Mouse (Mus musculus): Measurements from ENCODE around the gene Brpf1. TPM values are rescaled to one million over a fixed set of nuclear protein-coding genes. Genes with fewer than 3 reads are reported as not detected.

Gene Brpf1
- polyA plus RNA-seq, 1 experiment: 12.9 TPM

DNA sequence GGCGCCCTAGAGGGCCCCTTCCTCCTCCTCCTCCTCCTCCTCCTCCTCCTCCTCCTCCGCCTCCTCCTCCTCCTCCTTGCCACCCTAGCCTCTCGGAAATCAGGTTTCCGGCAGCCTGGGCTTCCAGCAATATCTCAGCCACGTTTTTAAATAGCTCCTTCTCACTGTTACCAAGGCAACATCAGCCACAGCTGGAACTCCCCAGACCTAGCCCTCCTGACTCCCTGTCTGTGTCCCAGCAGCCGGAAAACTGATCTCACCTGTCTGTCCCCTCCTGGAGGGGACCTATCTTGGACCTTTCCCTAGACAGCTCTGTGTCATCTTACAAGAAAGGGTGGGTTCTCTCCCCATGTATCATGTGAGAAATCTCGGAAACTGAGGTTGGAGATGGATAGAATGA is 35.4 kb downstream of the Brpf1 start:
- H3K4me3 ChIP-seq (ENCODE audit: low read depth, low read length): peak overlapping the region; percentile 26; the same call in 1 of the 2 replicates

DNA sequence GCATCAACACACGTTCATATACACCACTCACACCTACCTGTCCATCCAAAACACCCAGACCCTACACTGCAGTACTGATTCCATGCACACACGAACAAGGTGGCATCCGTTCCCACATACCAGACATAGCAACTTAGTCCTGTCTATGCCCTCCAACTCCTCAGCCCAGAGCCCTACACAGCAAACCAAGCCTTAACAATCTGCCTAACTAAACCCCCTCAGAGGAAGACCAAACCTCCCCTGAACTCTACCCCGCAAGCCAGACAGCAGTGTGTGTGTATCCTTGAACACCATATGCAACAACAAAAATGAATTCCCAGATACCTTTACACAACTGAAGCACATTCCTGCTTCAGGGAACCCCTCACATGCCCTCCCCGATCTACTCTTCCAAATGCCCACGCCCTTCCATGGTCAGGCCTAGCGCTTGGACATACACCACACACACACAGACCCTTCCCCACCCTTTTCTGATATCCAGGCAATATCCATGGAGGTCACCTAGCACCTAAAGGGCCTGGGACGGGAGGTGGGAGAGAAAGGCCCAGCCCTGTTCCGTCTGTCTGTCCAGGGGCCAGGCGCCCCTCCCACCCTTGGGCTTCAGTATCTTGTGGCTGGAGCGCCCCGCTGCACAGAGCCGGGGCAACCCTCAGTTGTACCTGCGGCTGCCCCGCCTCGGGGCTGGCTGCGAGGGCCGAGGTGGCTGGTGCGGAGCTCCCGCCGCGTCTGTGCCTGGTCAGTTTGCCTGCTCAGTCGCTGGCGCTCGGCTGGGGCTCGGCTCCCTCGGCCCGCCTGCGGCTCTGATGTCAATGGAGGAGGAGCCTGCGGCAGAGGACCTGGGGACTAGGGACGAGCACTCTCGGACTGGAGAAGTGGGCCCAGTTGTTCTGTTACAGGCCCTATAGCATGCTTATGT is 36.5 kb downstream of the Brpf1 start, which contains the start of gene Camk1:
Gene Camk1 (minus strand): TSS at position 808 of the 916 bp plus-strand sequence.
- peak within 1 kb of the TSS; percentile 63 for H3K4me3 ChIP-seq (ENCODE audit: low read depth, low read length)
- WGBS: 12% methylated on average over 32 of the region's 32 CpGs
- peak within 1 kb of the TSS; percentile 64 for H3K27ac ChIP-seq (ENCODE audit: insufficient read depth, low read depth, low read length)

More for the DNA sequence above, 35.4 kb downstream of the Brpf1 start:
- WGBS: 57% methylated on average over 4 of the region's 7 CpGs
- Histone ChIP-seq H3K27ac (ENCODE audit: insufficient read depth, low read depth, low read length) (no peak overlapping the region), H3K27me3 (ENCODE audit: control insufficient read depth, insufficient read depth, low read length) (no peaks in the 10 kb centered on the region), H3K36me3 (ENCODE audit: control insufficient read depth, insufficient read depth, low read length) (peaks cover 3% of the 10 kb centered on the region; the same call in 1 of the 2 replicates), H3K4me1 (ENCODE audit: control insufficient read depth, insufficient read depth, insufficient read length, low read length) (peaks cover 5% of the 10 kb centered on the region)
- TF ChIP-seq POLR2A (IDR thresholded peaks at IDR 0.05; ENCODE audit: low read depth, low read length) (no peak), CTCF (IDR thresholded peaks at IDR 0.05; ENCODE audit: extremely low read depth, insufficient read length, insufficient replicate concordance, low read depth, low read length) (no peak)

DNA sequence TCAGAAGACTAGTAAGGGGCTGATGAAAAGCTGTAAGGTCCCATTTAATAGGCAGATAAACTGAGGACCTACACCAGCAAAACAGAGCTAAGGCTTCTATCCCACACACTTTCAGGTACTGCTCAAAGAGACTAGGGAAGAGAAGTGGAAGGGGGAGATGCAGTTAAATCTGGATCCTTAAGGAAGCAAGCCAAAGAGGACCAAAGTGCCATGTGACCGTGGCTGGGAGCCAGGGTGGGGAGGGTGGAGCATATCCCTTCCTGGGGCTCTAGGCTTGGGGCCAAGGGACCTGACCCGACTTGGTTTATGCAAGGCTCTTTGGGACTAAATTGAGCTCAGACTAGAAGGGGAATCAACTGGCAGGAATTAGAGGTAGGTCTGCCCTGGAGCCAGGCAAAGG is 37.4 kb downstream of the Brpf1 start:
- Histone ChIP-seq H3K27ac (ENCODE audit: insufficient read depth, low read depth, low read length) (peak overlapping the region; percentile 64), H3K4me1 (ENCODE audit: control insufficient read depth, insufficient read depth, insufficient read length, low read length) (peaks cover 5% of the 10 kb centered on the region), H3K4me3 (ENCODE audit: low read depth, low read length) (no peak overlapping the region), H3K27me3 (ENCODE audit: control insufficient read depth, insufficient read depth, low read length) (no peaks in the 10 kb centered on the region), H3K36me3 (ENCODE audit: control insufficient read depth, insufficient read depth, low read length) (no peaks in the 10 kb centered on the region)
- 4% methylated on average over 2 of the region's 2 CpGs for WGBS
- no peak for TF ChIP-seq POLR2A (IDR thresholded peaks at IDR 0.05; ENCODE audit: low read depth, low read length)
- no peak for TF ChIP-seq CTCF (IDR thresholded peaks at IDR 0.05; ENCODE audit: extremely low read depth, insufficient read length, insufficient replicate concordance, low read depth, low read length)

More for the DNA sequence above, 36.5 kb downstream of the Brpf1 start, which contains the start of gene Camk1:
- TF ChIP-seq CTCF (IDR thresholded peaks at IDR 0.05; ENCODE audit: extremely low read depth, insufficient read length, insufficient replicate concordance, low read depth, low read length) (no peak), POLR2A (IDR thresholded peaks at IDR 0.05; ENCODE audit: low read depth, low read length) (peak; percentile 80)
- no peaks in the 10 kb centered on the region for H3K36me3 ChIP-seq (ENCODE audit: control insufficient read depth, insufficient read depth, low read length)
- no peaks in the 10 kb centered on the region for H3K27me3 ChIP-seq (ENCODE audit: control insufficient read depth, insufficient read depth, low read length)
- H3K4me1 ChIP-seq (ENCODE audit: control insufficient read depth, insufficient read depth, insufficient read length, low read length): peaks cover 5% of the 10 kb centered on the region

DNA sequence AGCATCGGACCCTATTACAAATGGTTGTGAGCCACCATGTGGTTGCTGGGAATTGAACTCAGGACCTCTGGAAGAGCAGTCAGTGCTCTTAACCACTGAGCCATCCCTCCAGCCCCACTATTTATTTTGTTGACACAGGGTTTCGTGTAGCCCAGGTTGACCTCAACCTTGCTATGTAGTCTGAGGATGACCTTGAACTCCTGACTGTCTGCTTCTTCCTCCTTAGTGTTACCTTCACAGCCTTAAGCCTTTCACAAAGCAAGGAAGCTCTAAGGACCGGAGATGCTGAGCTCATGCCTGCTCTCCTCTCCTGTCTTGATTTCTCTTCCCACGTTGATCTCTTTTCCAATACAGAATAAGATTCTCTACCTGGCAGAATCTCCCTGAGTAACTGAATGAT is 40.0 kb downstream of the Brpf1 start:
- no peak overlapping the region for H3K27ac ChIP-seq (ENCODE audit: insufficient read depth, low read depth, low read length)
- H3K4me3 ChIP-seq (ENCODE audit: low read depth, low read length): no peak overlapping the region
- TF ChIP-seq CTCF (IDR thresholded peaks at IDR 0.05; ENCODE audit: extremely low read depth, insufficient read length, insufficient replicate concordance, low read depth, low read length): no peak
- no peak for TF ChIP-seq POLR2A (IDR thresholded peaks at IDR 0.05; ENCODE audit: low read depth, low read length)
- 78% methylated on average over 4 of the region's 4 CpGs for WGBS
- H3K27me3 ChIP-seq (ENCODE audit: control insufficient read depth, insufficient read depth, low read length): no peaks in the 10 kb centered on the region
- H3K4me1 ChIP-seq (ENCODE audit: control insufficient read depth, insufficient read depth, insufficient read length, low read length): peaks cover 5% of the 10 kb centered on the region
- H3K36me3 ChIP-seq (ENCODE audit: control insufficient read depth, insufficient read depth, low read length): no peaks in the 10 kb centered on the region

DNA sequence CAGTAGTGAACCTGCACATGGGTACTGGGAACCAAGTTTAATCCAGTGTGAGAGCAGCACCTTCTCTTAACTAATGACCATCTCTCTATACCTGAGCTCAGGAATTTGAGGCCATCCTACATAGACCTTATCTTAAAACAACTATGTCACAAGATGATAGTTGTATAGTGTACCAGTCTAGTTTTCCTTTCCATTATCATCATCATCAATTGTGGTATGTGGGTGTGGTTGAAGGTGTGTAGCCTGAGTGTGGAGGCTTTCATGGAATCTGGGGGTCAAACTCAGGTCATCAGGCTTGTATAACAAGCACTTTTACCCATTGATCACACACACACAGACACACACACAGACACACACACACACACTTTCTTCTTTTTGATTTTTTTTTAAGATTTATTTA is 43.6 kb downstream of the Brpf1 start:
- Histone ChIP-seq H3K4me3 (ENCODE audit: low read depth, low read length) (no peak overlapping the region), H3K27me3 (ENCODE audit: control insufficient read depth, insufficient read depth, low read length) (no peaks in the 10 kb centered on the region), H3K27ac (ENCODE audit: insufficient read depth, low read depth, low read length) (no peak overlapping the region), H3K36me3 (ENCODE audit: control insufficient read depth, insufficient read depth, low read length) (no peaks in the 10 kb centered on the region), H3K4me1 (ENCODE audit: control insufficient read depth, insufficient read depth, insufficient read length, low read length) (no peaks in the 10 kb centered on the region)
- TF ChIP-seq CTCF (IDR thresholded peaks at IDR 0.05; ENCODE audit: extremely low read depth, insufficient read length, insufficient replicate concordance, low read depth, low read length) (no peak), POLR2A (IDR thresholded peaks at IDR 0.05; ENCODE audit: low read depth, low read length) (no peak)

DNA sequence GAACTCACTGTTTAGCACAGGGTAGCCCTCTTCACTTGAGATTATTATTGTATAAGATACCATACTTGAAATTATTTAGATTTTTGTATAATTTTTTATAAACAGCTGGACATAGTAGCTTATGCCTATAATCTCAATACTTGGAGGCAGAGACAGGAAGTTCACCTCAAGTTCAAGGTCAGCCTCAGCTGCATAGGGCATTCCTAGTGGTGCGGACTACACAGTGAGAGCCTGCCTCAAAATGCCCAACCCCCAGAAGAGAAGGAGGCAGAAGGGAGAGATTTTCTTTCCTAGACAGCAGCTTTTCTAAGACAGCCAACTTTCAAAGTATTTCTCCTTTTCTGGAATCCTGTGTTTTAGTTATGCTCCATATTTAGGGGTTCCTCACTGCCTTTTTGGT is 44.2 kb downstream of the Brpf1 start:
- 82% methylated on average over 1 of the region's 1 CpGs for WGBS
- Histone ChIP-seq H3K4me1 (ENCODE audit: control insufficient read depth, insufficient read depth, insufficient read length, low read length) (no peaks in the 10 kb centered on the region), H3K4me3 (ENCODE audit: low read depth, low read length) (no peak overlapping the region), H3K27ac (ENCODE audit: insufficient read depth, low read depth, low read length) (peak overlapping the region; percentile 2; the same call in 1 of the 2 replicates), H3K36me3 (ENCODE audit: control insufficient read depth, insufficient read depth, low read length) (no peaks in the 10 kb centered on the region), H3K27me3 (ENCODE audit: control insufficient read depth, insufficient read depth, low read length) (no peaks in the 10 kb centered on the region)
- TF ChIP-seq CTCF (IDR thresholded peaks at IDR 0.05; ENCODE audit: extremely low read depth, insufficient read length, insufficient replicate concordance, low read depth, low read length) (no peak), POLR2A (IDR thresholded peaks at IDR 0.05; ENCODE audit: low read depth, low read length) (no peak)

DNA sequence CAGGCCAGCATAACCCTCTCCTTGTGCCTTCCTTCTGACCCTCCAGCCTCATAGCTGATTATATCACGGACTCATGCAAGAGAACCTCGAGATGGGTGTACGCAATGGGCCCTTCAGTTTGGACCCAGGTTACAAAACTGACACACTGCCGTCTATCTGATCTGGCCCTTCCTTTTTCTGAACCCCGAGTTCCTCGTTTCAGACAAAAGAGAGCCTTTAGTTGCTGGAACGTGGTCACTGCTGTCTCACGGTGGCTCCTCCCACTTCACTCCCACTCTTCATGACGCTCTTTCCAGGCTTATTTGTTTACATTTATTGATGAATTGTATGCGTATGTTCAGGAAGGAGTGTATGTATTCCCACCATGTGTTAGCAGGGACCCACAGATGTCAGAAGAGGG is 44.7 kb downstream of the Brpf1 start:
- Histone ChIP-seq H3K4me1 (ENCODE audit: control insufficient read depth, insufficient read depth, insufficient read length, low read length) (no peaks in the 10 kb centered on the region), H3K27me3 (ENCODE audit: control insufficient read depth, insufficient read depth, low read length) (no peaks in the 10 kb centered on the region), H3K27ac (ENCODE audit: insufficient read depth, low read depth, low read length) (peak overlapping the region; percentile 2; the same call in 1 of the 2 replicates), H3K36me3 (ENCODE audit: control insufficient read depth, insufficient read depth, low read length) (no peaks in the 10 kb centered on the region), H3K4me3 (ENCODE audit: low read depth, low read length) (no peak overlapping the region)
- no peak for TF ChIP-seq CTCF (IDR thresholded peaks at IDR 0.05; ENCODE audit: extremely low read depth, insufficient read length, insufficient replicate concordance, low read depth, low read length)
- TF ChIP-seq POLR2A (IDR thresholded peaks at IDR 0.05; ENCODE audit: low read depth, low read length): no peak
- WGBS: 23% methylated on average over 10 of the region's 10 CpGs

Measured in small intestine, adult 2 months (tissue).